Mouse (Mus musculus): ENCODE data around the gene Gm5891. TPM values are rescaled to one million over a fixed set of nuclear protein-coding genes. Genes with fewer than 3 reads are reported as not detected.

The Gm5891 gene
- not detected for total RNA-seq (2023)

DNA sequence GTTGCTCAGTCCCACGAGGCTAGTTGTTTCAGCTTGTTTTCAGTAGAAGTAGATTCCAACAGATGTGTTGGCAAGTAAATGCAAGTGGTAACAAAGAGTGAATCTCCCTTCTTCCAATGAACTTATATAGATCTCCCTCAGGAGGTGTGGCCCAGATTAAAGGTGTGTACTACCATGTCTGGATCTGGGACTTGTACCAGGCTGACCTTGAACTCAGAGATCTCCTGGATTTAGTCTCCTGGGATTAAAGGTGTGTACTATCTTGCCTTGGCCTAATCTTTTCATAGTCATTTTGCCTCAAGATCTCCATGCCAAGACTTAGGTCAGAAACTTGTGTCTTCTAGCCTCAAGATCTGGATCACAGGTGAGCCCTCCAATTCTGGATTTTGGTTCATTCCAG is at the start of gene Gm5891:
TSS of gene Gm5891 (minus strand) at position 101 of the 400 bp plus-strand sequence.

Other genes with a start within 250 kb of the Gm5891 start
- gene Gm4175, start 159.8 kb downstream of the Gm5891 start, total RNA-seq (2023) = not detected
- not detected for gene Gm4177, start 124.6 kb downstream of the Gm5891 start, total RNA-seq (2023)
- not detected for gene Vmn1r135, start 88.9 kb downstream of the Gm5891 start, total RNA-seq (2023)
- gene Gm5725, start 77.0 kb downstream of the Gm5891 start, total RNA-seq (2023) = not detected
- not detected for gene Vmn1r137, start 73.3 kb upstream of the Gm5891 start, total RNA-seq (2023)
- gene Vmn1r138, start 107.6 kb upstream of the Gm5891 start, total RNA-seq (2023) = not detected
- gene Gm6176, start 135.0 kb upstream of the Gm5891 start, total RNA-seq (2023) = not detected
- gene Vmn1r139, start 147.8 kb upstream of the Gm5891 start, total RNA-seq (2023) = not detected
- gene Gm16451, start 197.0 kb upstream of the Gm5891 start, total RNA-seq (2023) = not detected
- not detected for gene Gm10666, start 213.4 kb upstream of the Gm5891 start, total RNA-seq (2023)
- not detected for gene Vmn1r142, start 242.7 kb upstream of the Gm5891 start, total RNA-seq (2023)